Mouse (Mus musculus) erythroid progenitor cell, adult 5-6 weeks (primary cell): Measurements from ENCODE around the gene H60b. TPM values are rescaled to one million over a fixed set of nuclear protein-coding genes. Genes with fewer than 3 reads are reported as not detected.
"Not testable (repeated sequence)": the region's sequence is repeated elsewhere in the genome, so short reads cannot be mapped to it uniquely, and the experiment has no call there.

Experiments
- ATAC-seq: replicated peaks from 2 replicates; pipeline ENCODE4 v1.8.0; 2016; ENCODE audit warnings: moderate number of reproducible peaks, mild to moderate bottlenecking, moderate TSS enrichment, inconsistent platforms; ENCODE audit not compliant: poor library complexity, low FRiP score, severe bottlenecking
- total RNA-seq, 2 experiments: library from RNA; stranded (forward) in 1 of 2; stranded (reverse) in 1 of 2; fragments of 150-400 nt in 1 of 2; fragments of 186-747, 209-891 nt in 1 of 2; gene quantifications; 2 replicates each; pipeline versions ENCODE4 v1.2.3 to v1.2.4; 2015 to 2017; ENCODE audit warnings: low replicate concordance in 2 of 2

The H60b gene
- total RNA-seq (2015; ENCODE audit: low replicate concordance) = not detected in 2 replicates
- total RNA-seq (2017; ENCODE audit: low replicate concordance) = not detected in 2 replicates

DNA sequence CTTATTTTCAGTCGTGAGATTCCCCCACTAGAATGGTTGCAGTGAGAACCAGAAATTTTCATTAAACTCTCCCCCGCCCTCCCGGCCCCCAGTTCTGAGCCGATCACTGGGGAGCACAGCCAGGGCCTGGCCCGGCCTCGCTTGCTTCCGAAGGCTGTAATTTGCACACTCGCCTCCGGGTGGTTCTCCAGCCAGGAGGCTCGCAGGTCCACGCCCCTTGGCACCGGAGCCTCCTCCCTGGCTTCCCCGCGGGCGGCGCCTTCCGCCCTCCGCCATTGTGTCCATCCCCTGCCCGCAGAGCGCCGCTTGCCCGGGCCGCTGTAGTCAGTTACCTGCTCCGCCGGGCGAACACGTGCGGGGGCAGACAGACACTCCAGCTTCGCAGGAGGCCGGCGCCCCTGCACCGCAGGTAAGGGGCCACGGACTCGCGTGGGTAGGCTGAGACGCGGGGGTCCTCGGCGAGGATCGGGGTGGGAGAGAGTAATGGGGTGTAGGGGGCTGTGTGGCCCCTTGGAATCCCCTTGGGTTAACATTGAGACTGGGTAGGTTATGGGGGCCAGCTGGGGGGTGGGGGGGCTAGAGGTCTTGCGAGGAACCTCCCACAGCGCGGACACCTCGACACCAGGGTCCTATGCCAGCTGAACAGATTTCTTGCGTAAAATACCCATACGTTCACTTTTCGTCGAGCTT lies at the start of gene H60b, which contains the start of gene Raet1e:
Gene H60b, plus strand, starts transcription at position 277 of the 690 bp plus-strand sequence.
Gene Raet1e, plus strand, starts transcription at position 260 of the 690 bp plus-strand sequence.
- ATAC-seq = not testable (repeated sequence)

DNA sequence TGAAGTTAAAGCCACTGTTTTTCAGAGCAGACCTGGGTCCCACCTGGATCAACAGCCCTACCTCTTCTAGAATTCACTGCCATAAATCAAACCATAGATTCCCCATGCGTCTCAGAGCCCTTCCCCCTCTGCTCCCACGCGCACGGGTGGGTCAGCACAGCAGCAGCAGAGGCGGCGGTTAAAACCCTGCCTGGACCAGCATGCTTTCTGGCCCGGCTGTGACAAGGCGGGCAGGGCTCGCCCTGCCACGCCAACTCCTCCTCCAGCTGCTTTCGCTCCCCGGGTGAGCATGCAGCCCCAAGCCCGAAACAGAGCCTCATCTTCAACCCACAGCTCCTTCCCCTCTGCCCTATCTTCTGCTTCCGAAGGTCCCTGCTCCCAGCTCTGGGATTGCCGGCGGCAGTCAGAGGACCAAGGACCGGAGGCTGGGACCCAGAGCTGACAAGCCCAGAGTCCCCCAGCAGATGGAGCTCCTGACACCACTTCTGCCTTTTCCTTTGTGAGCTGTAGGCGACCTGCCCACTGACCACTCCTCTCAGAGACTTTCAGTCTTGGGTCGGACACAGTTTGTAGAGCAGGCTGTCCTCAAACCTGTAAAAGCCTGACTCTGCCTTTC lies 17.6 kb upstream of the H60b start:
- no peak for ATAC-seq

DNA sequence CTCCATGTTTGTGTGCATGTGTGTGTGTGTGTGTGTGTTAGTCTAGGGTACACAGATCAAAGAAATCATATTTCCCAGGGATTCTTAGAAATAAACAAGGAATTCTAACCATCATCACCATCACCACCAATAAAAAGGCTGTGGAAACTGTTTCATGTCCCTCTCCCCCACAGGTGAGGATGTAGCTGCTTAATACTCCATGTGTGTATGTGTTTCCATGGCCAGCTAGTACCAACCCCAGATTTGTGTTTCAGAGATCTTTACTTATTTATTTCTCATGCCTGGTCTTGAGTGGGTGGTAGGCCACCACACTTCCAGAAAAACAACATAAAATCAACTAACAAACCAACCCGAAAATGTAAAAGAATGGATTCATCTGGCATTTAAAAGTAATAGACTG lies 16.2 kb upstream of the H60b start:
- ATAC-seq = not testable (repeated sequence)

DNA sequence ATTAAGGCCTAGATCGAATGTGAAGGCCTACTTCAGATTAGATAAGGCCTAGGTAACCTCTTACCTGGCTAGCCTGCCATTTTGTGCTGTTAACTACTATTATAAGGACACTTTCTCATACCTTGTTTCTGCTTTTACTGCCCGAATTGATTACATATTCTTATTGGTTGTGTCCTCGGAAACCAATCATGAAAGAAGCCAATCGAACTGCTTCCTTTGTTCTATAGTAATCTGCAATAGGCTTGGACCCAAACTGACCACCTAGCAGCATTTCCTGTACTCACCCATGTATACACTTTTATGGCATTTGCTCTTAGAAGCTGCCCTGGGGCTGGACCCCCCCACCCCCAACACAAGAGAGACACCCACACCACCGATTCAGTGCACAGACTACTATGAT lies 15.5 kb upstream of the H60b start:
- no peak for ATAC-seq

DNA sequence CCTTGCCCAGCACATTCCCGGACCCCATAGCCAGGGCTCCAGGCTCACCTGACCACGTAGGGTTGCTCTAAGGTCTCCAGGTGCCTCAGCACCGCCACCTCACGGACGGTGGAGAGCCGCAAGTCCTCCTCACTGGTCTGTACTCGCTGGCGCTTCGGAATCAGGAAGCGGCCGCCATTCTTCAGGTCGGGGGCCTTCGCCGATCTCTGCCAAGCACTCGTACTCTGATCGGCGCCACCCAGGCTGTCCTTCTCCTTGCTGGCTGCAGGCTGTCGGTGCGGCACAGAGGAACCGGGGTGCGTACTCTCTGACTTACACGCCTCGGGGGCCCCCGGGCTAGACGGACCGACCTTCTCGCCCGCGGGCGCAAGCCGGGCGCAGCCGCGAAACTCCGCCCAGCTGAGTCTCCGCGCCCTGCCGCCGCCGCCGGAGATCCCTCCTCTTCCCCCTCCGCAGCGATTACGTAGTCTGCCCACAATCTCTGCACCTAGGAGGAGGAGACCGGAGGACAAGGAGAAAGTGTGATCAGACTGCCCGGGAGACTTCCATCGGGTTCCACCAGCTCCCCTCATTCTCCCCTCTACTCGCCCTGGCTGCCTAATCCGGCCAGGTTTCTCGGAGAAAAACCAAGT lies 9.8 kb upstream of the H60b start:
- no peak for ATAC-seq

DNA sequence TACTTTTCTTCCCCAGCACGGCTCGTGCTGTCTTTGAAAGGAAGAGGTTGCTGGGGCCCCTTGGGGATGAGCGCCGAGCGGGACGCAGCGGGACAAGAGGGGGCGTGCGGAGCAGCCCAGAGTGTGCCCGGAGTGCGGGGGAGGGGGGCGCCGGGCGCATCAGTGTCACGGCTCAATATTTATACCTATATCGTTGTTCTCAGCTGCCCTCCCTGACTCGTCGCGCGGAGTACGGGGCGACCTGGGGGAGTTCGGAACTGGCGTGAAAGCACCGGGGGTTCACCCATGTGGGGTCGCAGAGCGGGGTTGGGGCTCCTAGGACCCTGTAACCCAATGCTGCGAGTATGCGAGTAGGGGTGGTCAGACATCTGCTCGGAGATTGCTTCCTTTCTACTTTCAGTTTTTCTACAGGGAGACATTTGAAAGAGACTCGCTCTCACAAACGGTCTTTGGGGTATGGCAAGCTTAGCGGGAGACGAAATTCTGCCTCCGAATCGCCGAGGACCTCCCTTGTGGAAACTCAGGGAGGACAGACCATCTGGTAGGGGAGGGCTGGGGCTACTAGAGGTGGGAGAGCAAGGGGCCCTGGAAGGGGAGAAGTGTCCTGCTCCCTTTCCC lies 9.2 kb upstream of the H60b start, which contains the start of gene E030030I06Rik:
Gene E030030I06Rik, minus strand, starts transcription at position 198 of the 618 bp plus-strand sequence.
- no peak for ATAC-seq

DNA sequence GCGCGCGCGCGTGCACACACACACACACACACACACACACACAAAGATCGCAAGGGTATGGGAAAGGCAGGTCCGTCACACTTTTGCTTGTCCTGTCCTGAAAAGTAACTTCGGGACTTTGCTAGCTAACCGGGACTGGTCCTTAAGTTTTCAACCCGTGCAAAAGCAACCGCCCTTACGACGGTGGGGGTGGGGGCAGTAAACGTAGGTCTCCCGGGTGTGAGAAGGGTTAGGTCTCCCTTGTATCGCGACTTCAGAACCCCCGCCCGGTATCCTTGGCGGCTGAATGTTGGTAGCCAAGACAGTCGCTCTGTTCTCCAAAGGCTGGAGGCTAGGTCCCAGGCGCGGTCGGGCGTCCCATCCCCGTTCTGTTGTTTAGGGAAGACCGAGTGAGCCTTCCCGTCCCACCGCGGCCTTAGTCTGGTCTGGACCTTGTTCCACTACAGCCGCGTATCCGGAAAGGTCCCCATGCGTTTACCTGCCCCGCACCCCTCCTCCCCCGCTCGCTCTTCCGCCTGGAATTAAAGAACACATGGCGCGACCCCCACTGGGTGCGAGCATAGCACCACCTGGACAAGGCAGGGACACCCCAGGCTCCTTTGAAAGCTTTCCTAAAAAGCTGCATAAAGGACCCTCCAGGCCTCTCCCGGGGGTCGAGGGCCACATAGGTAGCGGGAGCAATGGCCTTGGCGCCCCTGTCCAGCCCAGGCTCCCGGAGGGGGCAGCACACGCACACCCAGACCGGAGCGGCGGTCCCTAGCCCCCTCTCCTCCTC lies 8.5 kb upstream of the H60b start:
- no peak for ATAC-seq

DNA sequence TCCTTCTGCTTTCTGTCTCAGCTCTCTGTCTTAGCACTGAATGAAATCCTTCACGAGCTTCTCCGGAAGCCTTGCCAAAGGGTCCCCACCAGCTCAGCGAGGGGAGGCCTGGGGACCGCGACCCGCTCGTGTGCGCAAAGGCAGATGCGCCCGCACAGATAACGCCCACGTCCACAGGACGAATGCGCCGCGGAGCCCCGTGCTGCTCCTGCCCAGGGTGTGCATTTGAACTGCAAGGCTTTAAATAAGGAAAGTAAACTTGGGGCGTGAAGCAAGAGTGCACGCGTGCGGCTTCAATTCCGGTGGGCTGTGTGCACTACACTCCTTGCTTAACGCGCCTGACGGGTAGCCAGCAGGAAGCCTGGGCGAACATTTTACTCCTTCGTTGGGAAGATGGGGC lies 7.8 kb upstream of the H60b start:
- ATAC-seq = no peak

DNA sequence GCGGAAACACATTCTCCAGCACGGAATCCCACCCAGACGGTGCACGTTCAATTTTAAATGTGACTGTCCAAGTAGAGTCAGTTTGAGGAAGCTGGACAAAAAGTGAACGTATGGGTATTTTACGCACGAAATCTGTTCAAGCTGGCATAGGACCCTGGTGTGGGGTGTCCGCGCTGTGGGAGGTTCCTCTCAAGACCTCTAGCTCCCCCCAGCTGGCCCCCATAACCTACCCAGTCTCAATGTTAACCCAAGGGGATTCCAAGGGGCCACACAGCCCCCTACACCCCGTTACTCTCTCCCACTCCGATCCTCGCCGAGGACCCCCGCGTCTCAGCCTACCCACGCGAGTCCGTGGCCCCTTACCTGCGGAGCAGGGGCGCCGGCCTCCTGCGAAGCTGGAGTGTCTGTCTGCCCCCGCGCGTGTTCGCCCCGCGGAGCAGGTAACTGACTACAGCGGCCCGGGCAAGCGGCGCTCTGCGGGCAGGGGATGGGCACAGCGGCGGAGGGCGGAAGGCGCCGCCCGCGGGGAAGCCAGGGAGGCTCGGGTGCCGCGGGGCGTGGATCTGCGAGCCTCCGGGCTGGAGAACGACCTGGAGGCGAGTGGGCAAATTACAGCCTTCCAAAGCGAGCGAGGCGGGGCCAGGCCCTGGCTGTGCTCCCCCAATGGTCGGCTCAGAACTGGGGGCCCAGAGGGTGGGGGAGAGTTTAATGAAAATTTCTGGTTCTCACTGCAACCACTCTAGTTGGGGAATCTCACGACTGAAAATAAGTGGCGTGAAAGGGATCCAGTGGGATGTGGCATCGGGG lies 7.1 kb upstream of the H60b start:
- not testable (repeated sequence) for ATAC-seq

DNA sequence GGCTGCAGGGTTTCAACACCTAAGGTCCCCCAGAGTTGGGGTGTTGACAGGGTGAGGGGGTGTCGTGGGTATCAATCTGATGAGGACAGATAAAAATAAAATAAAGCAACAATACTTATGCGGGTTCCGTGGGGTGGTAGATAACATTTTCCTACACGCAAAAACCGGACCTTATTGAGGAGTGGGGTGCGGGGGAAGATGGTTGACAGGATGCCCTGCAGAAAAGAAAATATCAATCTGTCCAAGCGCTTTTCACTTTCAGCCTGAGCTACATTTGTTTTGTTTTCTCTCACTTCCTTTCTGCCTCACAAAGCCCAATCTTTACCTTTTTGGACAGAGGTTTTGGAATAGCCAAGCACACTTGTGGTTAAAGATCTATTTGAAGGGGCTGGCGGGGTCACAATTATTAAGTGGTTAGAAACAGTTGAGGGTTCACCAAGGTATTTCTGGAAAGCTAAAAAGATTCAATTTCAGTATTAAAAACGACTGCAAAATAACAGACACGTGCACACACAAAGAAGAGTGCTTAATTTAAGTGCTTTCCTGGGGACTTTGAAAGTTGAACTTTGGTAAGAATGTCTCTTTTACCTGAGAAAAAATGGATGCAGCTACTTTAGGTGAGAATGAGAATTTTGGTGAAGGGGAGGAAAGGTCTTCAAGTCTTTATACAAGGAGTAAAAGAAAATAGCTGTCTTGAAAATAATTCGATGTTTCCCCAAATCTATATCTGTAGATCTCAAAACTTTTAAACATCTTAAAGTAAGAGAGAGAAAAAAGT lies 6.3 kb upstream of the H60b start:
- ATAC-seq = not testable (repeated sequence)

DNA sequence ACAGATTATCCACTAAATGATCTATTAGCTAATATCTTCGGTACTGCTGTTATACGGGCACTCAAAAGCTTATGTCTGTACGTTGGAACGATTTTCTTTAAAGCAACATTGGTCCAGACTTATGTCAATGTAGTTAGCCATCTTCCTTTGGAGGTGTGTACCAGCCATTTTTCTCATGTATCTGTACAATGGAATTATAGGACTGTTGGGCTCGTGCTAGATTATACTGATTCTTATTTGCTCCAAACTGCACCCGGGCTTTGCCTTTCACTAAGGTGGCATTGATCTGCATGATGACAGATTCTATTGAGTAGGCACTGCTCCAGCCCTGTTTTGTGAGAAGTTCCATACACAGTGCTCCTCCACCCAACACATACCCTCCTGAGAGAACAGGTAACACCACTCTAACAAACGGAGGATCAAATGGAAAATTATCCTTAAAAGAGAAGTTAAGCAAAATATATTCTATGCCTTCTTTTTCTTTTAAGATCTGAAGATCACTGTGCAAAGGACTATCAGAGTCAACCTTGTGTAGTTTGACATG lies 5.2 kb upstream of the H60b start:
- not testable (repeated sequence) for ATAC-seq

DNA sequence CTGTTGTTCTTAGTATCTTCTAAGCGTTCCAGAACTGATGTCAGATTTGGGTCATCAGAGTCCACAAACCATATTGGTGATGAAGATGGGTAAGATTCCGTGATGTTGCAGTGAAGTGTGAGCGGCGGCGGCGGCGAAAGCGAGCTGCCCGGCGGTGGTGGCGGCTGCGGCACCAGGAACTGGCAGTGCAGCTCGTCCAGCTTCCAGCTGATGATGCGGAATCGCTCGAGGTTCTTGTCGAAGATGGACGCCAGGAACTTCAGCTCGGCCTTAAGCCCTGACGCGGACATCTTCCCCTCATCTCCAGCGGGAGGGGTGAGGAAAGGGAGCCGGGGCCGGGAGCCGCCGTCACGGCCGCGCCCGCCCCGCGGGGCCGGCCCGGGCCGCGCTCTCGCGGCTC lies 4.3 kb upstream of the H60b start:
- not testable (repeated sequence) for ATAC-seq

DNA sequence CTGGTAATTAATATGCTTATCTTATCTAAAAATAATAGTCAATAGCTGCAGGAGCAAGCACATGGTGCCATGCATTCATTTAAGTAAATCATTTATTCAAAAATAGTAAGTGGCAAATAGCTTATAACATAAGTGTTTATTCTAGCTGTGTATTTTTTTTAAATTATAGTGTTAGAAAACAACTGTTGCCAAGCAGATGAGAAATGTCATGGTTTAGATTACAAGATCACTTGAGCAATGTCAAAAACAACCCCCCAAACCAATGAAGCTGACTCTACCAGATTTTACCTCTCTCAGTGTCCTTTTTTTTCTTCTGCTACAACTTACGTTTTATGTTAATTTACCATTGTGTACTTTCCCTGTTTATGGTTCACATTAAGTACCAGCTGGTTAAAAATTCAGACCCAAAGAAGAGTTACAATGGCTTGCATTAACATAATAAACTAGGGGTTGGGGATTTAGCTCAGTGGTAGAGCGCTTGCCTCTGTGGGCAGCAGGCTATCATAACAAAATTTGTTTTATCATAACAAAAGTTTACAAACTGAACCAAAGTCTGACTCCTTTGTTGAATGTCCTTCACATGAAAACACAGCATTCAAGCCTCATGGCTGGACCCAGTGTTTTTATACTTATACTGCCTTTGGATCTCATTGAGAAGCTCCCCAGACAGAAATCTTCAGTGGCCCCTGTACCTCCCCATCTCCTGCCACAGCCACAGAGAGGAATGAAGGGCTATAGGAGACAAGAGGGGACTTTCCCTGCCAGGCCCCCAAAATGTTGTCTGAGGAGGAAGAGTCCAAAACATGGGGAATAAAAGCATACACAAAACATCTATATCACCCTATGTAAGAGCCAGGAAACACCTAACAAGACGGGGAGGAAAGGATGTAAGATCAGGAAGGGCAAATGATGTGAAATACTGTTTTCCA lies 3.3 kb upstream of the H60b start:
- ATAC-seq = no peak

DNA sequence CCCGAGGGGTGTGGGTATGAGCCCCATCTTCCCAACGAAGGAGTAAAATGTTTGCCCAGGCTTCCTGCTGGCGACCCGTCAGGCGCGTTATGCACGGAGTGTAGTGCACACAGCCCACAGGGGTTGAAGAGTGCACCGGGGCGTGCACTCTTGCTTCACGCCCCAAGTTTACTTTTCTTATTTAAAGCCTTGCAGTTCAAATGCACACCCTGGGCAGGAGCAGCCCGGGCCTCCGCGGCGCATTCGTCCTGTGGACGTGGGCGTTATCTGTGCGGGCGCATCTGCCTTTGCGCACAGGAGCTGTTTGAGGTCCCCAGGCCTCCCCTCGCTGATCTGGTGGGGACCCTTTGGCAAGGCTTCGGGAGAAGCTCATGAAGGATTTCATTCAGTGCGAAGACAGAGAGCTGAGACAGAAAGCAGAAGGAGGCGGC lies 760 bp downstream of the H60b start:
- ATAC-seq = no peak

DNA sequence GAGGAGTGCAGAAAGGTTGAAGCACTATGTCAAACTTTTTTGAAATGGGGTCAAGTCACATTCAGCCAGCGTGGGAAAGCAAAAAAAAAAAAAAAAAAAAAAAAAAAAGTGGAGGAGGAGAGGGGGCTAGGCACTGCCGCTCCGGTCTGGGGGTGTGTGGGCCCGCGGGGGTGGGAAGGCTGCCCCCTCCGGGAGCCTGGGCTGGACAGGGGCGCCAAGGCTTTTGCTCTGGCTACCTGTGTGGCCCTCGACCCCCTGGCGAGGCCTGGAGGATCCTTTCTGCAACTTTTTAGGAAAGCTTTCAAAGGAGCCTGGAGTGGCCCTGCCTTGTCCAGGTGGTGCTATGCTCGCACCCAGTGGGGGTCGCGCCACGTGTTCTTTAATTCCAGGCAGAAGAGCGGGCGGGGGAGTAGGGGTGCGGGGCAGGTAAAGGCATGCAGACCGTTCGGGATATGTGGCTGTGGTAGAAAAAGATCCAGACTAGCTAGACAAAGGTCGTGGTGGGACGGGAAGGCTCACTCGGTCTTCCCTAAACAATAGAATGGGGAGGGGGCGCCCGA lies 1.3 kb downstream of the H60b start:
- no peak for ATAC-seq

DNA sequence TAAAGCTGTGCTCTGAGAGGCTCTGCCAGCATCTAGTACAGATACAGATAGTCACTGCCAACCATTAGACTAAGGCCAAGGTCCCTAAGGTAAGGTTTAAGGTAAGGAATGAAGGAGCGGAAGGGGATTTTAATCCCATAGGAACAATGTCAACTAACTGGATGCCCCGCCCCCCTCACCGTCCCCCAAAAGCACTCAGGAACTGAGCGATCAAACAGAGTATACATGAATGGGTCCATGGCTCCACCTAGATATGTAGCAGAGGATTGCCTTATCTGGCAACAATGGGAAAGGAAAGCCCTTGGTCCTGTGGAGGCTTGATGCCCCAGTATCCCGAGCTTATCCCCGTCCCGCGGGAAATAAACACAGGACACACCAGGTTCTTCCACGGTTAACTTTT lies 4.9 kb downstream of the H60b start:
- not testable (repeated sequence) for ATAC-seq
